Mouse (Mus musculus) lung, postnatal 36 days (tissue): ENCODE data around the gene Katnal1.

Experiments
- DNase-seq: peaks from one replicate; pipeline ENCODE4 v3.0.0; 2022; ENCODE audit warnings: mixed read lengths

Gene Katnal1

DNA sequence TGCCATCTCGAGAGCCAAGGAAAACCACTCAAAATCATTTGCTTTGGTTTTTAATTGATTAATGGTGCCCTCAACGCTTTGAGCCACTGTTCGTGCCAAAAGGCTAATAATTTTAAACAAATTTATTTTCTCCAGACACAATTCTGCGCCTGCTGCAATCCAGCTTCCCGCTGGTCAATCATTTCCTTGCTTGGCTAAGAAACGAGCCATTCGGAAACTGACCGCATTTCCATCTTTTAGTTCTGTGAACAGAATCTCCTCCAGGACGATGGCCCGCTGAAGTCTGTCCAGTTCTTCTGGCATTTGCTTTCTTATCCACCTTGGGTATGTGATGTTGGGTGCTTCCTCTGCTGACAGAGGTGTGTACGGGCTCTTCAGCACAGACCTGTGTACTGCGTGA, 4.5 kb downstream of the Katnal1 start:
- no peak for DNase-seq

DNA sequence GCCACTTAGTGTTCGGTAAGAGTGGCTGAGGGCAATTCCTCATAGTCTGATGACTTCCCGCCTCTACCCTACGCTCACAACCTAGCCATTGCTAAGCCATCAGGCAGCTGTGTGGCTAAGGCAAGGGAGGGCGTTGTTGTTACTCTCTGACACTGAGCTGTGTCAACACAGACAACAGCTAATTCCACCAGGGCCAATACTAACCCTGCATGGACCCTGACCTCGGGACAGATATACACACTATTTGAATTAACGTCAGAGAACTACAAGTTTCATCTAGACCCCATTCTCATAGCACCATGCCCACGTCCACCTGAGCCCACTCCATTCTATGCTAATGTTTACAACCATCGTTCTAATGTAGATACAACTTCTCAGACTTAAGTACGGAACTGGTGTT, 5.1 kb downstream of the Katnal1 start:
- DNase-seq: no peak

DNA sequence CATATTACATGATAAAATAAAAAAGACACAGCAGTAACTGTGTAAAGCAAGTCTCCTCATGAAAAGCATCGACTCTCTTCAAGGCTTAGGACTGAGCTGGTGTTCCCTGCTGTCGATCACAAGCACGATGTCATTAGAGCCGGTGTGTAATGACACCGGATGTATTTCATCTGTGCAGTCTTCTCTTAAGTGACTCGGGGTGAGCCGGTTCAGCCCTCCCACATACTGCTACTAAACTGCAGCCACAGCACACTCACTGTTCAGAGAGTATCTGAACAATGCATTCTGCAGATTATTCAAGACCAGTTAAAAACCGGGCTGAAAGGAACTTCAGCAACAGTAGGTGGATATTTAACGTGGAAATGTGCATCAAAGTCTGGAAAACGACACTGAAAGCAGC, 5.7 kb downstream of the Katnal1 start:
- DNase-seq: no peak

DNA sequence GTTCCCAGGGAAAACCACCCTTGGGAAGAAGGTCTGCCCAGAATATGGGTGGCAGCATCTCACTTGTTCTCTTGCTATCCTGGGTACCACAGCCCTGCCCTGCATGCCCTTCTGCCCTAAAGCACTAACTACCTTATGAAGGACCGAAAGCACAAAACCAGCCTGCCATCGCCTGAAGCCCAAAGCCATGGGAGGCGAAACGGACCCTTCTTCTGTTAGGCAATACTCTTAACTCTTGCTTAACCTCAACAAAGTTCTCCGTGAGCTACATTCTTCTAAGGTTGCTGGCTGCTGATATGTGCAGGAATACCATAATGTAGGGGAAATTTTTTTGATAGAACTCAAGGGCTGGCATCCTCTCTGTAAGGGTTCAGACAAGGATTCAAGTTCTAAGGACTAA, 6.3 kb downstream of the Katnal1 start:
- DNase-seq: no peak

DNA sequence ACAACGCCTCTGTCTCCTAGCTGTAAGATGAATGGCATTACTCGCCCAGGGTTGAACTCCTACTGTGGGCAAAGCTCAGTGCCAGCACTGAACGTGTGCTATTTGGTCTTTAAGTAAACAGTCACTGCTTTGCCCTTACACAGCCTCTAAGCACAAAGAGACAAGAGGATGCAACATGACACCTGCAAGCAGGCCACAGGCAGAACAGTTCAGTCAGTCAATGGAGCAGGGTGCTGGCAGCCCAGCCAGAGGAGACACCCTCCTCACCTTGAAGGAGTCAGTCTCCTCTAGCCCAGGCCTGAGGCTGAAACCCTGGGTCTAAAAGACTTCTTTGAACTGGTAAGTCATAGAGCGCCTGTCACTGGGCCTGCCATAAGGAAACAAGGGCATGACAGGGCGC, 11.1 kb downstream of the Katnal1 start:
- DNase-seq: no peak

DNA sequence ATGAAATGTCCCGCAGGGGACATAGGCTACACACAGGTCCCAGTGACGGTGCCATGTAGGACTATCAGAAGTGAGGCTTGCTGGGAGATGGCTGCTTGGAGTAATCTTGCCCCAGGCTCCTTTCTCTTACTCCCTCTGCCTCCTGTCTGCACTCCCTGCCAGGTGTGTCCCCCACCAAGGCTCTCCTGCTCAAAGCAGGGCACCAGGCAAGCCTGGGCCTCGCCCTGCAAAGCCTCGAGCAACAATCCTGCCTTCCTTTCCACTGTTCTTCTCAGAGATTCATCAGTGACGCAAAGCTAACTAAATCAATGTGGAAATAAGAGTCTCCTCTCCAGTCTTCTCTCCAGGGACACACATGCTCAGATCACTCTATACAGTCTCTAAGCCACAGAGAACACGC, 12.3 kb downstream of the Katnal1 start:
- no peak for DNase-seq

DNA sequence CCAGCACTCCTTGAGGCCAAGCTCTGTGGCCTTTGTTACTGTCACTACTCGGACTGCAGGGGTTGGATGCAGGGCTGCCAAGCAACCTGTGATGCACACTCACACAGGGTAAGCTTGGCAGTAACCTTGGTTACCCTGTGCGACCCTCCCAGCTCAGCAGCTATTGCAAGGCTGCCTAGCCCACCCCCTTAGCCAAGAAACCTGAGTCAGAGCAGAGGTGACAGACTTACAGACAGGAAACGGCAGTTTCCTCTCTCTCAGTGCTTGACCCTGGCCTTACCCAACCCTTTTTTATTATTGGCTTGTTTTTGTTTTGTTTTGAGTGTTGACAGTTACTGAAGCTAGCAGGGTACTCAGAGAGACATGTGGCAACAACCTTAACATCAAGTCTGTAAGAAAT, 16.9 kb downstream of the Katnal1 start:
- DNase-seq: no peak

DNA sequence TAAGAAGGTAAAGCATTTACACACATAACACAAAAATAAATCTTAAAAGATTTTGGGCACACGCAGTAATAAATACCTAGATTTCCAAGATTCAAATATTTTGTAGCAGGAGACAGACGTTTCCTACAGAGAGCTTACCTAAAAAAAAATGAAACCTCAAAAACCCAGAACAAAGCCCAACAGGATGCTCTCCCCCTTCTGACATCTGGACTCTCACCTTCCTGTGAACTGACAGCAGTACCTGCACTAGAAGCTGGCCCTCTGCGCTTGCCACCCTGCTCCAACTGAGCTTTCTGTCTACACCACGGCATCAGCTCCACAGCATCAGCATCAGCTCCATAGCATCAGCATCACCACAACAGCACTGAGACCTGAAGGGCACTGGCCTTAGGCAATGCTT, 19.1 kb downstream of the Katnal1 start:
- DNase-seq: no peak

DNA sequence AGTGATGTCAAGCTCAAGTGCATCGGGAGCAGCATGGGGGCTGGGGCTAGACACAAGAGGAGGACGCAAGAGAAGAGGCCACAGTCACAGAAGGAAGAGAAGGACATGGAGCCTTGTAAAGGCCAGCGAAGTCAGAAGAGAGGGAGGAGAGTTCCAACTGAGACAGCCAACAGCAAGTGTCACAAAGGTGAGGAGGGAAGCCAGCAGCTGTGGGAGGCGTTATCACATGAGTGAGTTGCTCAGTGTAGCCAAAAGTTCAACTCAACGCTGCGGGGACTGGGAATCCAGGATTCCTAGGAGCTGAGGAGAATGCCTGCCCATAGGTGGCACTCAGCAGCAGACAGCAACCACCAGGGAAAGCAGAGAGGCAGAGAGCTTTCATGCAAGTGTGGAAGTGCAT, 19.7 kb downstream of the Katnal1 start:
- DNase-seq: no peak

DNA sequence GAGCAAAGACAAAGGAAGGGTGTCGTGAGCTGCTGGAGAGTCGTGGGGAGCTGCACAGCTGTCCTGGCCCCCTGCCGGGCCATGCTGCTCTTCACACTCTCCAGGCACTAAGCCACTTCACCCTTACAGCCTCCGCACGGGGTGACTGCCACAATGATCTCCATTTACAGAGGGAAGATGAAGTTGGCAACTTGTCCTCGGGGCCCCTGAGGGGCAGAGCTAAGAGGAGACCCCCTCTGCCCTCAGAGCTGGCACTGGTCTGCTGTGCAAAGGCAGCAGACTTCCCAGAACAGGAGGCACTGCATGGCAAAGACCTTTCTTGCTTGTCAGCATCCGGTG, 20.1 kb downstream of the Katnal1 start:
- no peak for DNase-seq

DNA sequence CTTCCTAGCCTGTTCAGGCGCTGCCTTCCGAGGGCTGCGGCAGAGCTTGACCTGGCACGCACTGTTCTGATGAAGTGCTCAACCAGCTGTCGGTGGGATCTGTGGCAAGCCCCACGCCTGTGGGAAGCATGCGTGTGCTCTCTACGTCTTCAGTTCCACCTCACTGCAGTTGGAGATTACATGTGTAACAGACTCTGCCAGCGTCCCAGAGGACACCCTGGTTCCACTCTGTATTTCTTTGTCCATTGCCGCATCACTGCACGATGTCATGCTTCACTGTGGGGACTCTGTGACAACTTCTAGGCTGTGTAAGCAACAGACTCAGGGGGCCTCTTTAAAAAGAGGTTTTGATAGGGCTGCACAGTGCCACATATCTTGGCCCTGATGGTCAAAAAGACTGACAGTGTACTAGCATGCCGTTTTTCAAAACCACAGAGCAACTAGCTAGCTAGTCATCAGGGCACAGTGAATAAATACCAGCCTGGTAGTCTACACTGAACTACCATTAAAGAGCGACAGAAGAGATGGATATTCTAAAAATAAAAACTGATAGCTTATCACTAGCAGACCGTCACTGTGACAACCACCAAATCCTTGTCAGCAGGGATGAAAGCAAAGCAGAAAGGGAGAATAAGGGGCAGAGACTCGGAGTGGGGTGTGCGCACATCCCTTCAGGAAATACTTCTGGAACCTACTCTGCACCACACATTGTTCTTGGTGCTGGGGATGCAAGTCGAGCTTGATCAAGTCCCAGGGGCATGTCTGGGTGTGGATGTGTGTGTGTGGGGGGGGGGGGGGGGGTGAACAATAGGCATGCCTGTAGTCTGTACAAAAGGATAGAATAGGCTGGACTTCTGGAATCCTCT, 20.7 kb downstream of the Katnal1 start:
- DNase-seq: no peak

DNA sequence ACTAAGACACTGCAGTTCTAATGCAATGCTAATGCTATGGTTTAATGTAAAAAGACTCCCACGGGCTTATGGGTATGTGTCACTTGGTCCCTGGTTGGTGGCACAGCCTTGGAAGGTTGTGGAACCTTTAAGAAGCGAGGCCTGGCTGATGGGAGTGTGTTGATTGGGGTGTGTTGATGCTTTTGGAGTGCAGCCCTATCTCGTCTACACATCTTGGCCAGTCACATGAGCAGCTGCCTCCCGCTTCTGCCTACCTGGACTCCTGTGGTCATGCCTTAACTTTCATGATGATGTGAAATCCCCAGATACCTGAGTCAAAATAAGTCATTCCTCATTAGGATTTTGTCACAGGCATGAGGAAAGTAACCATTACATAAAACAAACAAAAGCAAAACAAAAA, 22.8 kb downstream of the Katnal1 start:
- no peak for DNase-seq

DNA sequence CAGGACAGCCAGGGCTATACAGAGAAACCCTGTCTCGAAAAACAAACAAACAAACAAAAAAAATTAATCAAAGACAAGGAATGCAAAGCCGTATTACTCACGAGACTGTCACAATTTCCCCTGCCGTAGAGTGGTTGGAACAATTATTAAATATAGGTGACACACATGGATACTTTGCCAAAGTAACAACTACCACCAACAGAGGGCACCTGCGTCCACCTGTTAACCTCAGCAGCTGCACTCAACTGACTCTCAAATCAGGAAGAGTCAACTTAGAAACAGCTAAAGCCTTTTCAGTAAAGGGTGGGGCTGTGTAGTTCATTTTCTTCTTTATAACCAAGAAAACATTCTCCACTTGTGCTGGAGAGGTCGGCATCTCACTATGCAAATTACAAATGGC, 24.3 kb downstream of the Katnal1 start:
- peak; percentile 87 for DNase-seq

DNA sequence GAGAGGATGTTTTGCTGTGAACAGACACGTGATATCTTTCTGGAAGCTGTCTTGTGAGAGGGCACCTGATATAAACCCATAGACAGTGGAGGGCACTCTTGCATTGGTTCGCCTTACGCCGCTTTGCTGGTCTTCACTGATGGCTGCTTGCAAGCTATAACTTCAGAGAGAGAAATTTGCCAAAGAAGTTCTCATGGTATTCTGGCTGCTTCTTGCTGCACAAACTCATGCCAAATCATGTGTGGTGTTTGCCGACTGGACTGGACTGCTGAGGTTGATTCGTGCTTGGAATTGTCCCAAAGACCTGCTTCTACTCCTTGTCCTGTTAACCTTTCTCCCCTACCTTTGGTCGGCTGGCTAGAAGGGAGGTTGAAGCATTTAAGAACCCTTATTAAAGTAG, 29.8 kb downstream of the Katnal1 start:
- DNase-seq: no peak

DNA sequence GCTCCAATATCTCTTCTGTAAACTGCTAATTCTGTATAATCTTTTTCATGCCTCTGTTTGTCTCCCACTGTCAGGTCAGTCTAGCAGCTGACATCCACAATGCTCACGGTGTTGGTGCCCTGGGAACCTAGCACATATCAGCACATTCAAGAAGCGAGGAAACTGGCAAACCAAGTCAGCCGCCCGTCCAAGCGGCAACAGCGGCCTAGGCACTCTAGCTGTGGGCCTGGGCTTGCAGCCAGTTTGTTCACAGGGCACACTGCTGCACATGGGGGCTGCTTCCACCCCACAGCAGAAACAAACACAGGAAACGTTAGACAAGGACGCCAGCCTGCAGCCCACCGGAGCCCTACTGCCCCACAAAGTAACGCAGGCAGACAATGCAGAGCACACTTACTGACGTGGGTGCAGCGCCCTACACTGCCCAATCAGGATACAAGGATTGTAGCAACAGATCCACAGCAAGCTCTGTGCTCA, 31.1 kb downstream of the Katnal1 start:
- DNase-seq: peak; percentile 14

DNA sequence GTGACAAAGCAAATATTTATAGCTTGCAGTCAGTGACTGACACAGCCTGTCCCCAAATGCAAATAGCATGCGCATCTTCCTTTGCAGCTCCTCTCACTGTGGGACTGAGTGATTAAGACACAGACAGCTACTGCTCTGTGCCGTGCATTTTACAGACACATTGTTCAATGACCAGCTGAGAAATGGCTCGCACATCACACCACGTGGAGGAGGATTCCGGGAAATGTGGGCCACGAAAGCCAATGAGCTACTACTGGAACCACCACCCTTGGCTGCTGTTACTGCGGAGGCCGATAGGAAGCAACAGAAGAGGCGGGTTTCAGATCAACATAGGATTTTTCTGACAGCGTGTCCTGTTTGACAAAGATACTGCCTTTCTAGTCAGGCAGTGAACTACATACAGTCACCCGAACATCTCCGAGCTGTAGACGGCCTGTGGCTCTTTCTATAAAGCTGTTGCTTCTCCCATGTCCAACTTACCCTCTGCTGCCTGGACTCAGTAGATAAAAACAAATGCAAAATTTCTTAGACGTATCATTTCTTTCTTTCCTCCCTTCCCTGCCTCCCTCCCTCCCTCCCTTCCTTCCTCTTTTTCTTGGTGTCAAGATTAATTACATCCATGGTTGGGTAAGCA, 31.9 kb downstream of the Katnal1 start:
- DNase-seq: peak; percentile 38

DNA sequence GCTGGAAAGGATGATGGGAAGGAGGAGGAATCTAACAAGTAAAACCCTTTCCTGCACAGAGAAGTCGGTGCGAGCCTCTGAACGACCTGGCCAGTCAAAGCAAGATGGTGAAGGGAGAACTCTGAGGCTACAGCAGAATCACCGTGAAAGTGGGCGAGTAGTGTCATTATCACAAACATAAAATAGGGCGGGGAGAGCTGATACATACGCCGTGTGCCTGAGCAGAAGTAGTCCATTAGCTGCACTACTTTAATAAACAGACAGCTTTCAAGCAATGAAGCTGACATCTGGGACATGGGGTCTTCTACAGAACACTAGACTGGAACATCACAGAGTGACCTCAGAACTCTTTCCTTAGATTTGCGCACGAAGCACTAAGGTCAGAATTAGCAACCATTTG, 32.6 kb downstream of the Katnal1 start:
- DNase-seq: no peak

DNA sequence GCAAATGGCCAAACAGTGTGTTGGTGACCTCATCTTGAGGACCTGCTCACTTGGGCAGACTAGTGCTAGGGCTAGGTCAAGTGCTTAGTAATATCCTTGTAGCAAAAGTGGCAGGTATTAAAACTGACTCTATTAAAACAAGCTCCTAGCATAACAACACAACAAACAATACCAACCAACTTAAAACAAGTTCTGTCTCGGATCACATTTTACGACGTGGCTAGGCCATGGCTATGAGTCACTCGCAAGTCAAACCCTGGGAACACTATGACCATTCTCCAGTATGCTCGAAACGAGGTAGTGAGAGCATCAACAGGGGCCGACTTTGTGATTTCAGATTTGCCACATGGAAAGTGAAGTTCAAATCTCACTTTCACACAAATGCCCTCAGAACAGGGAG, 33.3 kb downstream of the Katnal1 start:
- DNase-seq: no peak

DNA sequence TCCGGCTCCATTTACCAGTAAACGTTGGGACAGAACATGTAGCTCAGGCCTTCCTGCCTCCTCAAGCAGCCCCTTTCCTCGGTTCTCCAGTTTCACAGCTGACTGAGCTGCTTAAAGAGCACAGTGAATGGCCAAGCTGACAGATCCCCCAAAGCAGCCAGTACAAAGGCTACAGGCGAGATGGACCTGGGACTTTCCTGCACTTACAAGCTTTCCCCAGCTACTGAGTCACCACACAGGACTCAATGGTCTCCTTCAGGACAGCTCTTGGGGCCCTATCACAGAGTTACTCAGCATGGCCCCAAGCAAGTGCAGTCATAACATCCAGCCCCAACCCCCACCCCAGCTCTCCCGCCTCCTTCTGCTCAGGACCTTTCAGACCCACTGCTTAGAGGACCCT, 34.1 kb downstream of the Katnal1 start:
- DNase-seq: no peak

DNA sequence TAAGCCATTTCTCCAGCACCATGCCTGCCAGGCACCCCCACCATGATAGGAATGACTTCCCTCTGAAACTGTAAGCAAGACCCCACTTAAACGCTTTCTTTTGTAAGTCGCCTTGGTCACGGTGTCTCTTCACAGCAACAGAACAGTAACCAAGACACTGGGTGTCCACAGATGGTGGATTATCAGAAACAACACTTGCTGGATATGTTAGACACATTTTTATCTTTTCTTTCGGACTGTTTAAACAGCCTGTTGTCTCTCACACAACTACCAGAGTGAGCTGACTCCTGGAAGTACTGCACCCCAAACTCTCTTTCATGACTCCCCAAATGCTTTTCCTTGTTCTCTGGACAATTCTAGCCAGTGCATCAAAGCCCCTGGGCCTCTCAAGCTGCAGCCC, 38.9 kb downstream of the Katnal1 start:
- no peak for DNase-seq

DNA sequence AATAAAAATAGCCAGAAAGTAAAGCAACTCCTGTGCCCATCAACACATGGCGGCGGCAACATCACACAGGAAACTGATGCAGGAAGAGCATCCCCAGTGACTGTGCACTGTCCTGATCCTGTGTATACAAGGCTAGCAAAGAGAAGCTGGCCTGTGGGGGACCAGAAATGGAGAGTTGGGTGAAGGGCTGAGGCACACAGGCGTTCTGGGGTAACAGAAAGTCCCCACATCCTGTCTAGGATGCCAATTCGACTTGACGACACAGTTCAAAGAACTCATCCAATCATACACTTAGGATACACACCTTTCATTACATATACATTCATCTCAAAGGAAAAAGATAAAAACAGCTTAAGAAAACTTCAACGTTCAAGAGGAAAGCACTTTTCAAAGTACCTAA, 41.1 kb downstream of the Katnal1 start:
- DNase-seq: no peak

DNA sequence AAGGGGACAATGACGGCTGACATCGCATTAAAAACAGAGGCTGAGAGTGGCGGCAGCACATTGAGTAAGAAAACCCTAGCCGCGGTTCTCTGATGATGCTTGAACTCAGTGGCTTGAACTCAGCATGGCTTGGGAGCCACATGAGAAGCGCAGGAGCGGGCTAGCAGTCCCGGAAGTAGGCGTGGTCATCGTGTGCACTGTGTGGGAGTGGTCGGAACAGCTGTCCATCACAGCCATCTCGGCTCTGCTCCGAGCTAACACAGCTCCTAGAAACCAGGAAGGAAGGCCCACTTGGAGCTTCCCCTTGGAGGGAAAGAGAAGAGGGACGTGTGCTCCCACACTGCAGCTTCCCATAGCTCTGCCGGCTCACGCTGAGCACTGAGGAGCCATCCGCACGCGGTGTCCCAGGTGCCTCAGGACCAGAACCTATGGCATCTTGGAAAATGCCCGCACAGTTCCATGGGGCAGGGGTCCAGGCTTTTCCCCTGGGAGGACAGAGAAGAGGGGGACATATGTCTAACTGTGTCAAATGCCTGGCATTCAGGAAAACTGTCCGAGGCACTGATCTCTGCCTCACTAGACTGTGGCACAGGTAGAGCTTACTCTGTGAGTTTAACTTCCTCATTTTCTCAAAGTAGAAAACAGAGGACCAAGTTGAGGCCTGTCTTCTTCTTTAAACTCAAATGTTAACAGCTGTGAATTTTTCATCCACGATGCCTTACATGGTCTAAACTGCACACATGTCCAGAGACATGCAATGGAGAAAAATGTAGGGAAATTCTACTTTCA, 43.1 kb downstream of the Katnal1 start:
- DNase-seq: peak; percentile 68

DNA sequence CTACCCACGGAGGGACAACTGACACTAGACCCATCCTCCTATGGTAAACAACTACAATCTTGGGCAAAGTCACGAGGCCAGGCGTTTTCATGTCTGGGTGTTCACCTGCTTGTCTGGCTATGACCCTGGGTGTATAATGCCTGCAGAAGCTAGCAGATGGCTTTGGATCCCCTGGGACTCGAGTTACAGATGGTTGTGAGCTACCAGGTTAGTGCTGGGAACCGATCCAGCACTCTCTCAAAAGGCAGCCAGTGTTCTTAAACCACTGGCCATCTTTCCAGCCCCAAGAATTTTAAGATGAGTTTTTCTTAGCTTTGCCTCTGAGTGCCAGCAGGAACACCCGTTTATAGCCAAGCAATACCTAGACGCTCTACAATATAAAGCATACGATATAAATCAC, 45.4 kb downstream of the Katnal1 start:
- DNase-seq: no peak

DNA sequence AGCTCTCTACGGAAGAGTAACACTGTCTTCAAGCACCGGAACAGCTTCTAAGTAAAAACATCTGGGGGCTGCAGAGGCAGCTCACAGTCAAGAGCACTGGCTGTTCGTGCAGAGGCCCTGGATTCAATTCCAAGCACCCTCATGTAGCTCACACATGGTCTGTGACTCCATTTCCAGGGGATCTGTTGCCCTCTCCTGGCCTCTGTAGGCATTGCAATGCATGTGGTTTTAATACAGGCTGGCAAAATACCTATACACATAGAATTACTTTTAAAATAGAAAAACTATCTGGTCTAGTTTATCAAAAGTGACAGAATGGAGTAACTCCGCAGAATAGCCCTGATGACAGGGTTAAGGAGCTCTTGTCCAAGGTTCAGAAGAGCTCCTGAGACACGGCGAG, 49.9 kb downstream of the Katnal1 start:
- DNase-seq: peak; percentile 25
